Mouse (Mus musculus): ENCODE measurements at regions not wholly inside any gene's neighbourhood (a gene's known extent, or its start where the extent isn't known, plus 50 kb on each side); places are given as distances from the start of the nearest gene placed in this dataset.

GRCm38 (mm10) chr17:85801079-85801605 lies 113.1 kb upstream of the Six2 start:
- CTCF ChIA-PET = no interaction called here
- POLR2A ChIA-PET = no interaction called here

- CTCF ChIA-PET = interaction anchor here in 1 of 4 experiments (0.6 kb wide), 1 partner anchor 1033 kb away, joined by 3 read pairs; no protein-coding TSS in a partner anchor
Observed at GRCm38 (mm10) chr17:85800357-85801078, 112.4 kb upstream of the Six2 start.

GRCm38 (mm10) chr17:85799865-85800356 lies 111.8 kb upstream of the Six2 start:
- CTCF ChIA-PET = interaction anchor here in 3 of 4 experiments (0.6 to 0.9 kb wide), 3 partner anchors 135 to 1033 kb away, joined by 3 read pairs; no protein-coding TSS in a partner anchor
- POLR2A ChIA-PET = interaction anchor here (0.6 to 1.2 kb wide), 5 partner anchors 9 to 112 kb away, joined by 3 to 9 read pairs (median 4); partner anchors contain the start of gene Six2 (in 1 of the 4)

More at GRCm38 (mm10) chr17:85800357-85801078, 112.4 kb upstream of the Six2 start:
- POLR2A ChIA-PET = interaction anchor here in 2 of 4 experiments (0.6 to 1.1 kb wide), 2 partner anchors 23 to 76 kb away, joined by 3 to 4 read pairs; no protein-coding TSS in a partner anchor

GRCm38 (mm10) chr17:85799081-85799864 lies 111.2 kb upstream of the Six2 start:
- ChIA-PET POLR2A (interaction anchor here (0.5 to 1.2 kb wide), 13 partner anchors 9 to 1733 kb away, joined by 3 to 9 read pairs (median 4); partner anchors contain the start of gene Six2 (in 1 of the 4)), CTCF (interaction anchor here in 3 of 4 experiments (0.6 to 0.9 kb wide), 5 partner anchors 106 to 1131 kb away, joined by 3 to 4 read pairs (median 3); no protein-coding TSS in a partner anchor)

- ChIA-PET CTCF (no interaction called here), POLR2A (interaction anchor here in 1 of 4 experiments (0.9 kb wide), 1 partner anchor 27 kb away, joined by 3 read pairs; no protein-coding TSS in a partner anchor)
Observed at GRCm38 (mm10) chr17:85797755-85798154, 109.7 kb upstream of the Six2 start.

- ChIA-PET CTCF (interaction anchor here in 1 of 4 experiments (0.7 kb wide), 1 partner anchor 956 kb away, joined by 4 read pairs; no protein-coding TSS in a partner anchor), POLR2A (interaction anchor here in 2 of 4 experiments (0.6 to 0.7 kb wide), 4 partner anchors 17 to 140 kb away, joined by 3 to 5 read pairs (median 4); no protein-coding TSS in a partner anchor)
Observed at GRCm38 (mm10) chr17:85795820-85796219, 107.7 kb upstream of the Six2 start.

- POLR2A ChIA-PET = no interaction called here
- CTCF ChIA-PET = interaction anchor here in 1 of 4 experiments (1.6 kb wide), 1 partner anchor 92 kb away, joined by 4 read pairs; no protein-coding TSS in a partner anchor
Observed at GRCm38 (mm10) chr17:85785625-85786294, 97.7 kb upstream of the Six2 start.

- ChIA-PET CTCF (no interaction called here), POLR2A (no interaction called here)
Observed at GRCm38 (mm10) chr17:85780477-85780876, 92.4 kb upstream of the Six2 start.

GRCm38 (mm10) chr17:85776876-85777275 lies 88.8 kb upstream of the Six2 start:
- ChIA-PET POLR2A (interaction anchor here in 1 of 4 experiments (0.6 kb wide), 1 partner anchor 1040 kb away, joined by 8 read pairs; no protein-coding TSS in a partner anchor), CTCF (no interaction called here)

GRCm38 (mm10) chr17:85768341-85768740 lies 80.3 kb upstream of the Six2 start:
- ChIA-PET CTCF (no interaction called here), POLR2A (interaction anchor here in 1 of 4 experiments (0.6 kb wide), 1 partner anchor 31 kb away, joined by 7 read pairs; no protein-coding TSS in a partner anchor)

- ChIA-PET CTCF (no interaction called here), POLR2A (interaction anchor here in 2 of 4 experiments (0.6 to 1.6 kb wide), 2 partner anchors 32 to 1744 kb away, joined by 3 to 4 read pairs; no protein-coding TSS in a partner anchor)
Observed at GRCm38 (mm10) chr17:85767201-85767862, 79.3 kb upstream of the Six2 start.

- ChIA-PET POLR2A (interaction anchor here in 2 of 4 experiments (0.6 to 1.6 kb wide), 2 partner anchors 33 to 1744 kb away, joined by 3 to 4 read pairs; no protein-coding TSS in a partner anchor), CTCF (no interaction called here)
Observed at GRCm38 (mm10) chr17:85766556-85766955, 78.5 kb upstream of the Six2 start.

- POLR2A ChIA-PET = interaction anchor here in 1 of 4 experiments (0.6 kb wide), 1 partner anchor 569 kb away, joined by 3 read pairs; no protein-coding TSS in a partner anchor
Observed at GRCm38 (mm10) chr17:85758581-85759098, 70.6 kb upstream of the Six2 start.

GRCm38 (mm10) chr17:85757647-85758046 lies 69.6 kb upstream of the Six2 start:
- ChIA-PET CTCF (interaction anchor here in 1 of 4 experiments (1.5 kb wide), 1 partner anchor 93 kb away, joined by 3 read pairs; no protein-coding TSS in a partner anchor), POLR2A (interaction anchor here in 1 of 4 experiments (0.6 kb wide), 2 partner anchors 363 to 414 kb away, joined by 3 read pairs; no protein-coding TSS in a partner anchor)

More at GRCm38 (mm10) chr17:85758581-85759098, 70.6 kb upstream of the Six2 start:
- CTCF ChIA-PET = interaction anchor here in 1 of 4 experiments (1.5 kb wide), 1 partner anchor 94 kb away, joined by 3 read pairs; no protein-coding TSS in a partner anchor

GRCm38 (mm10) chr17:85755557-85755956 lies 67.5 kb upstream of the Six2 start:
- POLR2A ChIA-PET = interaction anchor here in 3 of 4 experiments (0.7 kb wide), 3 partner anchors 82 to 1393 kb away, joined by 4 to 9 read pairs (median 7); no protein-coding TSS in a partner anchor
- CTCF ChIA-PET = no interaction called here

GRCm38 (mm10) chr17:85748649-85749081 lies 60.6 kb upstream of the Six2 start:
- POLR2A ChIA-PET = interaction anchor here in 1 of 4 experiments (0.7 kb wide), 1 partner anchor 715 kb away, joined by 5 read pairs; no protein-coding TSS in a partner anchor
- CTCF ChIA-PET = no interaction called here

All from embryonic stem cell, embryonic (primary cell).